Mouse (Mus musculus) left cerebral cortex, postnatal 4 days (tissue): Measurements from ENCODE around the gene Gm14435. TPM values are rescaled to one million over a fixed set of nuclear protein-coding genes. Genes with fewer than 3 reads are reported as not detected.
"Not testable (repeated sequence)": the region's sequence is repeated elsewhere in the genome, so short reads cannot be mapped to it uniquely, and the experiment has no call there.

Source experiments
- DNase-seq: peaks from one replicate; pipeline ENCODE4 v3.0.0-alpha.2; 2022
- intact Hi-C: fragments of 180-260 bp; cut with DNase I; formaldehyde crosslinking; loops from one replicate; pipeline ENCODE4 v1.15.1; 2025
- total RNA-seq, 2 experiments: library from RNA; stranded (reverse); gene quantifications; 2 replicates each; pipeline ENCODE4 v1.2.3; 2021

Gm14435 gene
- 10 to 100 TPM; 15.1 to 20.9 TPM for total RNA-seq

- intact Hi-C loops, DNase-seq: not testable (repeated sequence)
Observed at GRCm38 (mm10) chr2:176423294-176423693, at the start of gene Gm14435. Gene Gm14435, plus strand, starts transcription at chr2:176423594.

Other genes starting within 250 kb of the Gm14435 start
- 1 to 10 TPM; 4.7 to 5.0 TPM for gene 2210418O10Rik, start 197.0 kb upstream of the Gm14435 start, total RNA-seq
- not detected for gene Gm11009, start 104.1 kb upstream of the Gm14435 start, total RNA-seq
- gene Gm14434, start 63.2 kb downstream of the Gm14435 start, total RNA-seq, result not detected
- gene Zfp967, start 97.5 kb downstream of the Gm14435 start, total RNA-seq, result not detected
- 1 to 10 TPM; 4.4 to 6.7 TPM for gene Gm14308, start 212.8 kb downstream of the Gm14435 start, total RNA-seq
- 10 to 100 TPM; 10.4 to 14.3 TPM for gene Zfp973, start 246.9 kb downstream of the Gm14435 start, total RNA-seq